Mouse (Mus musculus) neural tube, embryonic 14.5 days (tissue): Measurements from ENCODE around the gene Lrrc59. TPM values are rescaled to one million over a fixed set of nuclear protein-coding genes. Genes with fewer than 3 reads are reported as not detected.
"Not testable (repeated sequence)": the region's sequence is repeated elsewhere in the genome, so short reads cannot be mapped to it uniquely, and the experiment has no call there.

Source experiments
- ATAC-seq: fragments of 200-750 bp; cut with Nextera tagmentation; 2 replicates; pipeline ENCODE4 v1.8.0; 2017; ENCODE audit warnings: low read depth, mild to moderate bottlenecking, moderate TSS enrichment, moderate library complexity
- H3K27ac ChIP-seq: fragments of 300-500 bp; sonication (generic); 2 replicates; pipeline ENCODE4 v1.5.1; 2014; ENCODE audit warnings: low read depth, mild to moderate bottlenecking, control low read depth, low read length, moderate library complexity, mixed read lengths
- H3K27me3 ChIP-seq: fragments of 300-500 bp; sonication (generic); 2 replicates; pipeline ENCODE4 v1.6.1; 2014; ENCODE audit warnings: low read length; ENCODE audit not compliant: control insufficient read depth, insufficient read depth
- H3K36me3 ChIP-seq: fragments of 300-500 bp; sonication (generic); 2 replicates; pipeline ENCODE4 v1.6.1; 2014; ENCODE audit warnings: low read length, mixed read lengths; ENCODE audit not compliant: control insufficient read depth, insufficient read depth
- H3K4me1 ChIP-seq: fragments of 300-500 bp; sonication (generic); 2 replicates; pipeline ENCODE4 v1.6.1; 2014; ENCODE audit warnings: low read length; ENCODE audit not compliant: control insufficient read depth, insufficient read depth
- H3K4me2 ChIP-seq: fragments of 300-500 bp; sonication (generic); 2 replicates; pipeline ENCODE4 v1.6.1; 2014; ENCODE audit warnings: mild to moderate bottlenecking, low read depth, low read length, control low read depth
- H3K4me3 ChIP-seq: fragments of 300-500 bp; sonication (generic); 2 replicates; pipeline ENCODE4 v1.5.1; 2014; ENCODE audit warnings: low read depth, low read length, control low read depth, mixed read lengths
- H3K9ac ChIP-seq: fragments of 300-500 bp; sonication (generic); replicated peaks from 2 replicates; pipeline ENCODE4 v1.6.1; 2014; ENCODE audit warnings: low read depth, mild to moderate bottlenecking, control low read depth, low read length, mixed read lengths
- H3K9me3 ChIP-seq: fragments of 300-500 bp; sonication (generic); 2 replicates; pipeline ENCODE4 v1.6.1; 2016; ENCODE audit warnings: low read length; ENCODE audit not compliant: control insufficient read depth
- WGBS: fragments of 180-500 bp; shearing (Covaris S2); extraction: QIAGEN DNeasy Blood & Tissue Kit; methylation state at CpG from one replicate; pipeline ENCODE4 v1.1.7; 2014; 5-methylcytosine and 5-hydroxymethylcytosine counted together
- polyA plus RNA-seq: library from polyadenylated mRNA; unstranded; fragments of >200 nt; fragmentation: Nextera tagmentation; extraction: Ambion mirVana; gene quantifications from 2 replicates; pipeline ENCODE4 v1.2.1, GENCODE M21; 2014

Lrrc59 gene
- polyA plus RNA-seq, 1 experiment from 2014 or later: 116 TPM

DNA sequence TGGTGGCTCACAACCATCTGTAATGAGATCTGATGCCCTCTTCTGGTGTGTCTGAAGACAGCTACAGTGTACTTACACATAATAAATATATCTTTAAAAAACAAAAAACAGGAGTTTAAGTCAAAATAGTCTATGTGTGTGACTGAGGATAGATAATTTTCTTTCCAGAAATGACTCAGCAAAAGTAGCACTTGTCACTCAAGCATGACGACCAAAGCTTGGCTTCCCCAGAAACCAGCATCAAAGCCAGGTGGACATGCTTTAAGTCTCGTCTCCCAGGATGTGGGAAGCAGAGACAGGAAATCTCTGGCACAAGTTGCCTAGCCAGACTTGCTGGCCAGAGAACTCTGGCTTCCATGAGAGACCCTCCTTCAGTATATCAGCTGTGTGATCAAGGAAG, 7.4 kb upstream of the Lrrc59 start:
- H3K27ac ChIP-seq: no peak overlapping the region
- no peaks in the 10 kb centered on the region for H3K27me3 ChIP-seq
- H3K36me3 ChIP-seq: no peaks in the 10 kb centered on the region
- no peak overlapping the region for H3K9ac ChIP-seq
- ATAC-seq: no peak
- 79% methylated on average over 2 of the region's 2 CpGs for WGBS
- H3K4me2 ChIP-seq: no peak overlapping the region
- H3K4me3 ChIP-seq: no peak overlapping the region
- no peaks in the 10 kb centered on the region for H3K4me1 ChIP-seq
- H3K9me3 ChIP-seq: no peaks in the 10 kb centered on the region

- Histone ChIP-seq H3K9me3 (no peaks in the 10 kb centered on the region), H3K27me3 (no peaks in the 10 kb centered on the region), H3K4me1 (peaks cover 5% of the 10 kb centered on the region), H3K4me3 (peak overlapping the region; percentile 74), H3K36me3 (peaks cover 29% of the 10 kb centered on the region), H3K27ac (peak overlapping the region; percentile 58; the same call in 1 of the 2 replicates), H3K4me2 (peak overlapping the region; percentile 76), H3K9ac (peak overlapping the region; percentile 84)
- peak; percentile 34; the same call in 1 of the 2 replicates for ATAC-seq
- under 1% methylated on average over 23 of the region's 28 CpGs for WGBS
Observed at GRCm38 (mm10) chr11:94629884-94630198, 274 bp downstream of the Lrrc59 start.

DNA sequence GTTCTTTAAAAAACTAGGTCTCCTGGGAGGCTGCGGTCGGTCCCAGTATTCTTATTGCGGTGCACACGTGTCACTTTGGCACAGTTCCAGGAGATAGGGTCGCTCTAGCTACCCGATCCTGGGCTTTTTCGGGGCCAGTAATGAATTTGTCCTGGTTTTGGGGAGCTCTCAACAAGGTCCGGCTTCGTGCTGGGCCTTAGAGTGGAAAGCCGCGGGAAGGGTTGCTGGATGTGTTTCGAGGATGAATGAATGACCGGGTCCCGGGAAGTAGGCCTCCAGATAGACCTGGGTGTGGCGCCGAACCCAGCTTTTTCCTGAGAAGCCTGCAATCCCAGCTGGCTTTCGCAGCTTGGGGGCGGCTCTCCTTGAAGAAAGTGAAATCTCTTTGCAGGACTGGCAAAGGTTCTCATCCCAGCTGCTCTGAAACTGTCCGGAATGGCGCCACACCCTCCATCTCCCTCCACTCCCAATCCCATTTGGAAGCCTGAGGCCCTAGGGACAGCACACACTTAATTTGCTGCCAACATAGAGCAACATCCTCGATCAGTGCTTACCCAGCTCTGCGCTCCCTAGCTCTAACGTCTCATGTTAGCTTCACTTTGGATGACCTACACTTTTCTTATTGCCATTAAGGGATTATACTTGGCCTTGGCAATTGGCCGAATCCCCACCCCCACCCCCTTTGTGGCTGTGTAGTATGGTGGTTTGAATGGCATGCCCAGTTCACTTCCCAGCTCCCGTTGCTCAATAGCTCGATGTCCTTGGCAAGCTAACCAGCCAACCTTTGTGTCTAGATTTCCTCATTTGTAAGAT, 838 bp downstream of the Lrrc59 start:
- Histone ChIP-seq H3K9ac (peak overlapping the region; percentile 84), H3K4me1 (peaks cover 5% of the 10 kb centered on the region), H3K4me2 (peak overlapping the region; percentile 76), H3K36me3 (peaks cover 35% of the 10 kb centered on the region), H3K9me3 (no peaks in the 10 kb centered on the region), H3K4me3 (peak overlapping the region; percentile 74), H3K27ac (peak overlapping the region; percentile 58; the same call in 1 of the 2 replicates), H3K27me3 (no peaks in the 10 kb centered on the region)
- WGBS: 13% methylated on average over 26 of the region's 26 CpGs
- no peak for ATAC-seq

DNA sequence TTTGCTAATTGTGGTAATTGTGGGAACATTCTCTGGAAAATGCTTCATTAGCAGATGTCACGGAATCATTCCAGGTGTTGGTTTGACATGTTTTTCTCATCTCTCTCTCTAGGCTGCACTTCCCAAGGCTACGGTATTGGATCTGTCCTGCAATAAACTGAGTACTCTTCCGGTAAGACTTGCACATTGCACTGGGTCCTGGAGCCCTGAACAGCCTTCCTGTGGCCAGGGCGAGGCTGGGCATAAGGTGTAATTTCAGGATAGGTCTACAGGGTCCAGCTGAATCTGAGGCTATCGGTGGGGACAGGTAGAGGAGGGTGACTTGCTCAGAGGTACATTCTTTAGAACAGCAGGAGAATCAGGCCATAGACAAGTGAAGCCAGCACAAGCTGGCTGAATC, 2.4 kb downstream of the Lrrc59 start:
- no peak for ATAC-seq
- Histone ChIP-seq H3K4me3 (no peak overlapping the region), H3K27ac (no peak overlapping the region), H3K27me3 (no peaks in the 10 kb centered on the region), H3K9me3 (no peaks in the 10 kb centered on the region), H3K9ac (no peak overlapping the region), H3K4me1 (peaks cover 5% of the 10 kb centered on the region), H3K4me2 (no peak overlapping the region), H3K36me3 (peaks cover 50% of the 10 kb centered on the region)
- WGBS: 90% methylated on average over 5 of the region's 5 CpGs

- no peak overlapping the region for H3K4me3 ChIP-seq
- no peak overlapping the region for H3K27ac ChIP-seq
- H3K9me3 ChIP-seq: no peaks in the 10 kb centered on the region
- H3K9ac ChIP-seq: no peak overlapping the region
- 90% methylated on average over 8 of the region's 8 CpGs for WGBS
- H3K36me3 ChIP-seq: peaks cover 59% of the 10 kb centered on the region
- no peak overlapping the region for H3K4me2 ChIP-seq
- no peak for ATAC-seq
- peaks cover 5% of the 10 kb centered on the region for H3K4me1 ChIP-seq
- no peaks in the 10 kb centered on the region for H3K27me3 ChIP-seq
Observed at GRCm38 (mm10) chr11:94632988-94633387, 3.4 kb downstream of the Lrrc59 start.

GRCm38 (mm10) chr11:94634431-94634830, 4.9 kb downstream of the Lrrc59 start:
- Histone ChIP-seq H3K27me3 (no peaks in the 10 kb centered on the region), H3K9me3 (no peaks in the 10 kb centered on the region), H3K9ac (no peak overlapping the region), H3K36me3 (peaks cover 70% of the 10 kb centered on the region), H3K4me2 (no peak overlapping the region), H3K4me3 (no peak overlapping the region), H3K27ac (no peak overlapping the region), H3K4me1 (peaks cover 5% of the 10 kb centered on the region)
- 94% methylated on average over 5 of the region's 5 CpGs for WGBS
- ATAC-seq: no peak

DNA sequence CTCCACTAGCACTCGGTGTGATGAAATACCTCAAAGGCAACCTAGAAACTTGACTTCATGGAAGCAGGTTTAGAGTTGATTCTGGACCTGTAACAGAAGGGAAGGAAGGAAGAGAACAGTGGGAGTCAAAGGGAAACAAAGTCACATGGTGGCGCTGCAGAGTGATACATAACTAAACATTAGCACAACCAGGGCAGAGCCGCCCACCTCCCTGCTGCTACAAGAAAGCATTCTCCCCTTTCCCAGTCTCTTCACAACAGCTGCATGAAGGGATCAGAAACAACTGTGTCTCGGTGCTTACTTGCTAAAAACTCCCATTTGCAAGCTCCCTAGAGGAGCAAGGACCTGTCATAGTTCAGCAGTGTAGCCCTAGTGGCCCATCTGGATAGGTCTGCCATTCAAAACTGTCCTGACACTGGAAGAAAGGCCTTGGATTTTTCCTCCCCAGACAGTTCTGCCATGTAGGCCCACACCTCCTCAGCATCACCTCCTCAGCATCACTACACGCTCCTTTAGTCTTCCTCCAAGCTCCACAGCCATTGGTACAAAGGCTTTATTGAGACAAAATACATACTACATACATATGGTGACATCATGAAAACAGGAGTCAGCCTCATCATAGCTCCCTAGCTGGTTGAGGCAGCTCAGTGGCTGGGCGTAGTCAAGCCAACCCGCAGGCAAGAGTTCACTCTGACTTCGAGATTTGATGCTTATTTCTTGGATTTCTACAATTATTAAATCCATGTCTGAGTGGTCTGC, 15.1 kb downstream of the Lrrc59 start:
- Histone ChIP-seq H3K27me3 (no peaks in the 10 kb centered on the region), H3K4me2 (no peak overlapping the region), H3K27ac (no peak overlapping the region), H3K9me3 (no peaks in the 10 kb centered on the region), H3K9ac (no peak overlapping the region), H3K4me3 (no peak overlapping the region), H3K36me3 (peaks cover 55% of the 10 kb centered on the region), H3K4me1 (no peaks in the 10 kb centered on the region)
- no peak for ATAC-seq
- WGBS: 91% methylated on average over 8 of the region's 8 CpGs

DNA sequence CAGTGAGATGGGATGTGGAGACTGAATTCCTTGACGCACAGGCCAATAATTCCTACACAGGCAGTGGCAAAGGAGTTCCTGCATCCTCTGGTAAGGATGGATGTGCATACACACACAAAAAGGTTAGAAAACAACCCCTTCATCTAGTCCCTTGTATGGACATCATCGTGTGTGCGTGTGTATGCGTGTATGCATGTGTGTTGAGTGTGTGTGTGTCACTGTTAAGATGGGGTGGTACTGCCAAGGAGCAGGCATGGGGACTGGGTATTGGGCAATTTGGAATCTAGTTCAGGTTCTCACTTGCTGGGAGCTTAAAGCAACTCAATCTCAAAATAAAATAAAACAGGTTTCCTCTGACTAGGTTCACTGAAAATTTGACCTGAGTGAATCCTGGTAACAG, 16.9 kb downstream of the Lrrc59 start:
- Histone ChIP-seq H3K9me3 (no peaks in the 10 kb centered on the region), H3K27me3 (no peaks in the 10 kb centered on the region), H3K4me2 (no peak overlapping the region), H3K36me3 (peaks cover 37% of the 10 kb centered on the region), H3K27ac (no peak overlapping the region), H3K9ac (no peak overlapping the region), H3K4me3 (no peak overlapping the region), H3K4me1 (no peaks in the 10 kb centered on the region)
- no peak for ATAC-seq
- 94% methylated on average over 4 of the region's 4 CpGs for WGBS

GRCm38 (mm10) chr11:94651241-94651640, 21.7 kb downstream of the Lrrc59 start:
- not testable (repeated sequence) for H3K36me3 ChIP-seq, H3K27me3 ChIP-seq, H3K27ac ChIP-seq, H3K9ac ChIP-seq, H3K4me1 ChIP-seq, ATAC-seq, H3K4me2 ChIP-seq, H3K4me3 ChIP-seq, H3K9me3 ChIP-seq
- WGBS: 97% methylated on average over 5 of the region's 7 CpGs
